Comparison of ENCODE assay signal across 8 mouse cellular contexts in genomic region chrX:73227914-73228605, GRCm38 (mm10). TPM values are rescaled to one million over a fixed set of nuclear protein-coding genes. Genes with fewer than 3 reads are reported as not detected.
A peak's percentile ranks its signal among the peaks of the same experiment; 100 is the strongest.
DNase-seq lines count a peak whose midpoint lies in the region; ATAC-seq and TF ChIP-seq lines count a peak whose summit lies in the region.

Gene F8a, plus strand, starts transcription at chrX:73228291.

- H3K27me3 ChIP-seq in embryonic facial prominence, embryonic 13.5 days = peaks cover 15% of the 10 kb centered on the region
- H3K27me3 ChIP-seq in heart, adult 2 months (ENCODE audit: control insufficient read depth, insufficient read depth, low read length) = no peaks in the 10 kb centered on the region
- peaks cover 20% of the 10 kb centered on the region for H3K27me3 ChIP-seq in limb, embryonic 13.5 days
- no peaks in the 10 kb centered on the region for H3K27me3 ChIP-seq in midbrain, embryonic 15.5 days (replicated peaks)

- H3K4me3 ChIP-seq in embryonic facial prominence, embryonic 13.5 days = peak within 1 kb of the TSS; percentile 57
- H3K4me3 ChIP-seq in heart, adult 2 months = peak within 1 kb of the TSS; percentile 68
- H3K4me3 ChIP-seq in limb, embryonic 13.5 days = peak within 1 kb of the TSS; percentile 60
- H3K4me3 ChIP-seq in midbrain, embryonic 15.5 days = peak within 1 kb of the TSS; percentile 69

- no peaks in the 10 kb centered on the region for H3K9me3 ChIP-seq in embryonic facial prominence, embryonic 13.5 days
- H3K9me3 ChIP-seq in limb, embryonic 13.5 days = no peaks in the 10 kb centered on the region
- H3K9me3 ChIP-seq in midbrain, embryonic 15.5 days = no peaks in the 10 kb centered on the region

- H3K27ac ChIP-seq in embryonic facial prominence, embryonic 13.5 days = peak within 1 kb of the TSS; percentile 82
- H3K27ac ChIP-seq in heart, adult 2 months = peak within 1 kb of the TSS; percentile 83
- H3K27ac ChIP-seq in limb, embryonic 13.5 days = peak within 1 kb of the TSS; percentile 67
- peak within 1 kb of the TSS; percentile 95 for H3K27ac ChIP-seq in midbrain, embryonic 15.5 days

- 0 out of 2 replicates have a peak, but pooled peaks have one; percentile 46 for TF ChIP-seq EP300 in heart, adult 2 months (IDR thresholded peaks at IDR 0.05; ENCODE audit: insufficient read depth, low read depth, low read length)

- no peaks in the 10 kb centered on the region for H3K4me1 ChIP-seq in embryonic facial prominence, embryonic 13.5 days
- no peaks in the 10 kb centered on the region; the same call in 1 of the 2 replicates for H3K4me1 ChIP-seq in heart, adult 2 months (ENCODE audit: control insufficient read depth, insufficient read depth, low read length)
- H3K4me1 ChIP-seq in limb, embryonic 13.5 days = peaks cover 3% of the 10 kb centered on the region; the same call in 1 of the 2 replicates
- peaks cover 3% of the 10 kb centered on the region; the same call in 1 of the 2 replicates for H3K4me1 ChIP-seq in midbrain, embryonic 15.5 days

- peak; percentile 91 for ATAC-seq in embryonic facial prominence, embryonic 13.5 days (ENCODE audit: insufficient number of reproducible peaks, insufficient read depth, low FRiP score, low TSS enrichment, low read depth)
- ATAC-seq in limb, embryonic 13.5 days (ENCODE audit: low FRiP score, low read depth) = peak; percentile 96
- ATAC-seq in midbrain, embryonic 15.5 days (replicated peaks) = peak; percentile 98

- intact Hi-C loops in heart, adult 2 months (cut with DNase I) = loop anchor here (10.0 kb wide), 1 partner anchor 117 kb away; the partner anchor contains the start of gene Zfp275

- peak within 1 kb of the TSS; percentile 74 for H3K9ac ChIP-seq in embryonic facial prominence, embryonic 13.5 days
- H3K9ac ChIP-seq in heart, adult 2 months (ENCODE audit: low read depth, low read length) = peak within 1 kb of the TSS; percentile 92
- H3K9ac ChIP-seq in limb, embryonic 13.5 days = peak within 1 kb of the TSS; percentile 72
- peak within 1 kb of the TSS; percentile 63 for H3K9ac ChIP-seq in midbrain, embryonic 15.5 days

- peak within 1 kb of the TSS; percentile 80 for H3K4me2 ChIP-seq in embryonic facial prominence, embryonic 13.5 days
- H3K4me2 ChIP-seq in limb, embryonic 13.5 days (replicated peaks) = peak within 1 kb of the TSS; percentile 83
- H3K4me2 ChIP-seq in midbrain, embryonic 15.5 days = peak within 1 kb of the TSS; percentile 55

- peak; percentile 86 for TF ChIP-seq POLR2A in heart, adult 2 months (IDR thresholded peaks at IDR 0.05; ENCODE audit: insufficient read depth, low read depth, low read length)

- peak; percentile 95 for DNase-seq in 416B (ENCODE audit: low read depth)
- DNase-seq in adrenal gland, postnatal 4 days (ENCODE audit: low spot score in 2 of 2) = peak; percentile 26 to 46
- peak; percentile 82 to 88 for DNase-seq in heart, adult 2 months
- DNase-seq in kidney, adult 8-10 months = peak; percentile 68 to 78
- DNase-seq in spleen, adult 18-20 months = peak; percentile 68 to 71

- H3K36me3 ChIP-seq in embryonic facial prominence, embryonic 13.5 days = no peaks in the 10 kb centered on the region
- H3K36me3 ChIP-seq in heart, adult 2 months (ENCODE audit: control insufficient read depth, insufficient read depth, low read length) = no peaks in the 10 kb centered on the region; the same call in 1 of the 2 replicates
- no peaks in the 10 kb centered on the region for H3K36me3 ChIP-seq in limb, embryonic 13.5 days
- no peaks in the 10 kb centered on the region for H3K36me3 ChIP-seq in midbrain, embryonic 15.5 days (replicated peaks)

- H3K79me2 ChIP-seq in heart, adult 2 months (replicated peaks; ENCODE audit: control insufficient read depth, insufficient read depth, low read length) = no peaks in the 10 kb centered on the region

- 22% methylated on average over 39 of the region's 39 CpGs for WGBS in embryonic facial prominence, embryonic 13.5 days
- WGBS in heart, adult 2 months = 19% methylated on average over 39 of the region's 39 CpGs
- WGBS in limb, embryonic 13.5 days = 23% methylated on average over 34 of the region's 39 CpGs
- 29% methylated on average over 39 of the region's 39 CpGs for WGBS in midbrain, embryonic 15.5 days

- TF ChIP-seq CTCF in heart, adult 2 months (IDR thresholded peaks at IDR 0.05) = no peak

RNA-seq across cellular contexts. Expression of gene F8a, which starts in this region (rescaled TPM):
- 1 to 10 TPM; 9.0 to 9.8 TPM for total RNA-seq in adrenal gland, postnatal 4 days (2021)
- polyA plus RNA-seq in embryonic facial prominence, embryonic 13.5 days (2015; fragmentation: Nextera tagmentation; extraction: Ambion mirVana) = 8.8 and 9.3 TPM in 2 replicates
- total RNA-seq in heart, adult 2 months (2021) = 1 to 10 TPM; 6.0 to 6.9 TPM
- 5.1 and 5.9 TPM in 2 replicates for polyA plus RNA-seq in heart, adult 2 months (2012; rRNA removed)
- polyA plus RNA-seq in limb, embryonic 13.5 days (2015; fragmentation: Nextera tagmentation; extraction: Ambion mirVana) = 10.9 and 12.1 TPM in 2 replicates
- 33.6 and 33.8 TPM in 2 replicates for polyA plus RNA-seq in midbrain, embryonic 15.5 days (2015; fragmentation: Nextera tagmentation; extraction: Ambion mirVana)

Comparison
In these comparisons a context has a peak if more than half of its experiments do, and no peak if none do; other contexts are left out.
1. Peak in every context shown above with its lines: DNase-seq, ATAC-seq, H3K4me3 ChIP-seq and H3K27ac ChIP-seq.
2. DNase-seq: peak in every context shown above with its lines; median percentile 95 in 416B; 85 in heart, adult 2 months; 73 in kidney, adult 8-10 months; 70 in spleen, adult 18-20 months; 36 in adrenal gland, postnatal 4 days.